Mouse (Mus musculus) layer of hippocampus, adult 9-10 months (tissue): ENCODE measurements at regions not wholly inside any gene's neighbourhood (a gene's known extent, or its start where the extent isn't known, plus 50 kb on each side); places are given as distances from the start of the nearest gene placed in this dataset.
A peak's percentile ranks its signal among the peaks of the same experiment; 100 is the strongest.

Source experiments
- DNase-seq: peaks from one replicate; pipeline ENCODE4 v3.0.0; 2022; ENCODE audit warnings: low spot score

- DNase-seq, result no peak
These were observed 257.7 kb upstream of the 4930535I16Rik start for GRCm38 (mm10) chr4:124175531-124175930.

- DNase-seq, result no peak
These were observed 236.8 kb upstream of the 4930535I16Rik start for GRCm38 (mm10) chr4:124154627-124155026.

GRCm38 (mm10) chr4:124149771-124150451 is 232.1 kb upstream of the 4930535I16Rik start:
- DNase-seq, result no peak

GRCm38 (mm10) chr4:124149037-124149436 is 231.2 kb upstream of the 4930535I16Rik start:
- no peak for DNase-seq

GRCm38 (mm10) chr4:124147276-124147675 is 229.5 kb upstream of the 4930535I16Rik start:
- no peak for DNase-seq

GRCm38 (mm10) chr4:124146135-124146534 is 228.3 kb upstream of the 4930535I16Rik start:
- no peak for DNase-seq

GRCm38 (mm10) chr4:124143630-124144029 is 225.8 kb upstream of the 4930535I16Rik start:
- DNase-seq, result no peak

GRCm38 (mm10) chr4:124143226-124143625 is 225.4 kb upstream of the 4930535I16Rik start:
- no peak for DNase-seq

- DNase-seq, result peak; percentile 94
These were observed 224.3 kb upstream of the 4930535I16Rik start for GRCm38 (mm10) chr4:124142083-124142482.

- DNase-seq, result no peak
These were observed 217.3 kb upstream of the 4930535I16Rik start for GRCm38 (mm10) chr4:124135165-124135470.

- no peak for DNase-seq
These were observed 216.7 kb upstream of the 4930535I16Rik start for GRCm38 (mm10) chr4:124134341-124135164.

GRCm38 (mm10) chr4:124130946-124131345 is 213.1 kb upstream of the 4930535I16Rik start:
- DNase-seq, result no peak

GRCm38 (mm10) chr4:124126258-124126657 is 208.4 kb upstream of the 4930535I16Rik start:
- DNase-seq, result no peak

- no peak for DNase-seq
These were observed 202.5 kb upstream of the 4930535I16Rik start for GRCm38 (mm10) chr4:124120334-124120733.

- no peak for DNase-seq
These were observed 196.1 kb upstream of the 4930535I16Rik start for GRCm38 (mm10) chr4:124113856-124114345.

- DNase-seq, result no peak
These were observed 192.9 kb upstream of the 4930535I16Rik start for GRCm38 (mm10) chr4:124110705-124111104.

GRCm38 (mm10) chr4:124109371-124109770 is 191.5 kb upstream of the 4930535I16Rik start:
- peak; percentile 21 for DNase-seq

- DNase-seq, result no peak
These were observed 184.9 kb upstream of the 4930535I16Rik start for GRCm38 (mm10) chr4:124102684-124103083.

GRCm38 (mm10) chr4:124086801-124087200 is 169.0 kb upstream of the 4930535I16Rik start:
- DNase-seq, result no peak

- no peak for DNase-seq
These were observed 168.4 kb upstream of the 4930535I16Rik start for GRCm38 (mm10) chr4:124086254-124086653.

GRCm38 (mm10) chr4:124079603-124080002 is 161.8 kb upstream of the 4930535I16Rik start:
- DNase-seq, result no peak

GRCm38 (mm10) chr4:124075551-124075950 is 157.7 kb upstream of the 4930535I16Rik start:
- no peak for DNase-seq

GRCm38 (mm10) chr4:124073646-124074045 is 155.8 kb upstream of the 4930535I16Rik start:
- DNase-seq, result no peak
